Mouse (Mus musculus) MEL (cell line): ENCODE measurements around the gene Olfr1347. TPM values are rescaled to one million over a fixed set of nuclear protein-coding genes. Genes with fewer than 3 reads are reported as not detected.
A peak's percentile ranks its signal among the peaks of the same experiment; 100 is the strongest.

Source experiments
- DNase-seq: peaks from one replicate; pipeline ENCODE4 v3.0.0; 2011; ENCODE audit warnings: low read depth, low spot score
- H3K27ac ChIP-seq: 2 replicates; pipeline ENCODE4 v1.5.1; 2012; ENCODE audit warnings: low read depth, mild to moderate bottlenecking, control low read depth, low read length, moderate library complexity; ENCODE audit not compliant: control insufficient read depth
- H3K27me3 ChIP-seq, 2 experiments: fragments of 150-350 bp in 1 of 2; sonication (generic) in 1 of 2; 2 replicates each; pipeline ENCODE4 v1.6.1; 2012; ENCODE audit warnings: low read length in 2 of 2, mild to moderate bottlenecking in 2 of 2, improper control_type of control experiment in 1 of 2, moderate library complexity in 1 of 2; ENCODE audit not compliant: insufficient read depth in 2 of 2, control insufficient read depth in 1 of 2
- H3K36me3 ChIP-seq, 2 experiments: 2 replicates each; pipeline ENCODE4 v1.6.1; 2012 to 2014; ENCODE audit warnings: low read length in 2 of 2, improper control_type of control experiment in 1 of 2, inconsistent platforms in 1 of 2, mild to moderate bottlenecking in 1 of 2; ENCODE audit not compliant: insufficient read depth in 2 of 2, control insufficient read depth in 1 of 2
- H3K4me1 ChIP-seq, 2 experiments: fragments of 150-350 bp in 1 of 2; sonication (generic) in 1 of 2; 2 replicates each; pipeline ENCODE4 v1.6.1; 2012; ENCODE audit warnings: low read length in 2 of 2, improper control_type of control experiment in 1 of 2, mild to moderate bottlenecking in 1 of 2; ENCODE audit not compliant: insufficient read depth in 2 of 2, control insufficient read depth in 1 of 2
- H3K4me3 ChIP-seq, 2 experiments: fragments of 150-350 bp in 1 of 2; sonication (generic) in 1 of 2; 2 replicates each; pipeline ENCODE4 v1.5.1; 2012; ENCODE audit warnings: low read depth in 2 of 2, low read length in 2 of 2, mild to moderate bottlenecking in 2 of 2, moderate library complexity in 2 of 2, control low read depth in 1 of 2, improper control_type of control experiment in 1 of 2; ENCODE audit not compliant: control insufficient read depth in 1 of 2, insufficient read depth in 1 of 2
- H3K79me2 ChIP-seq: 2 replicates; pipeline ENCODE4 v1.6.1; 2012; ENCODE audit warnings: mild to moderate bottlenecking, low read length, moderate library complexity; ENCODE audit not compliant: control insufficient read depth, poor library complexity, insufficient read depth
- H3K9ac ChIP-seq: 2 replicates; pipeline ENCODE4 v1.6.1; 2012; ENCODE audit warnings: low read depth, mild to moderate bottlenecking, control low read depth, low read length, moderate library complexity; ENCODE audit not compliant: control insufficient read depth, poor library complexity, severe bottlenecking
- H3K9me3 ChIP-seq: fragments of 150-350 bp; sonication (generic); replicated peaks from 2 replicates; pipeline ENCODE4 v1.6.1; 2012; ENCODE audit warnings: mild to moderate bottlenecking, low read length, improper control_type of control experiment, moderate library complexity; ENCODE audit not compliant: insufficient read depth
- BHLHE40 ChIP-seq: IDR thresholded peaks from 2 replicates; pipeline ENCODE4 v1.6.1; 2012; ENCODE audit warnings: low read depth, mild to moderate bottlenecking, inconsistent platforms, low read length, improper control_type of control experiment, borderline replicate concordance
- CHD1 ChIP-seq: IDR thresholded peaks from 2 replicates; pipeline ENCODE4 v1.6.1; 2012; ENCODE audit warnings: low read depth, mild to moderate bottlenecking, inconsistent platforms, low read length, improper control_type of control experiment
- EP300 ChIP-seq, 2 experiments: IDR thresholded peaks; 2 replicates each; pipeline ENCODE4 v1.6.1; 2011; ENCODE audit warnings: improper control_type of control experiment in 2 of 2, low read length in 2 of 2, low read depth in 1 of 2, mild to moderate bottlenecking in 1 of 2
- ETS1 ChIP-seq: IDR thresholded peaks from 2 replicates; pipeline ENCODE4 v1.6.1; 2012; ENCODE audit warnings: low read depth, mild to moderate bottlenecking, inconsistent platforms, low read length, improper control_type of control experiment, moderate library complexity
- GABPA ChIP-seq: IDR thresholded peaks from 2 replicates; pipeline ENCODE4 v1.6.1; 2012; ENCODE audit warnings: low read depth, mild to moderate bottlenecking, inconsistent platforms, low read length, improper control_type of control experiment, moderate library complexity
- GATA1 ChIP-seq: IDR thresholded peaks from 2 replicates; pipeline ENCODE4 v1.6.1; 2011; ENCODE audit warnings: low read depth, low read length, improper control_type of control experiment
- HCFC1 ChIP-seq: IDR thresholded peaks from 2 replicates; pipeline ENCODE4 v1.6.1; 2012; ENCODE audit warnings: low read depth, mild to moderate bottlenecking, inconsistent platforms, low read length, improper control_type of control experiment, moderate library complexity
- JUND ChIP-seq: IDR thresholded peaks from 2 replicates; pipeline ENCODE4 v1.6.1; 2011; ENCODE audit warnings: low read depth, mild to moderate bottlenecking, improper control_type of control experiment, low read length
- KAT2A ChIP-seq: conservative IDR thresholded peaks from 2 replicates; pipeline ENCODE4 v1.6.1; 2012; ENCODE audit warnings: low read depth, low read length, improper control_type of control experiment, inconsistent platforms
- MEF2A ChIP-seq: IDR thresholded peaks from 2 replicates; pipeline ENCODE4 v1.6.1; 2014; ENCODE audit warnings: low read depth, mild to moderate bottlenecking, inconsistent platforms, low read length, improper control_type of control experiment; ENCODE audit not compliant: poor library complexity, insufficient replicate concordance, severe bottlenecking; ENCODE audit errors: extremely low read depth
- MYC ChIP-seq: IDR thresholded peaks from 2 replicates; pipeline ENCODE4 v1.6.1; 2011; ENCODE audit warnings: low read depth, mild to moderate bottlenecking, low read length, improper control_type of control experiment, moderate library complexity
- NELFE ChIP-seq: IDR thresholded peaks from 2 replicates; pipeline ENCODE4 v1.6.1; 2011; ENCODE audit warnings: low read depth, low read length, improper control_type of control experiment
- POLR2A ChIP-seq, 2 experiments: IDR thresholded peaks; 2 replicates each; pipeline ENCODE4 v1.6.1; 2011 to 2012; ENCODE audit warnings: low read length in 2 of 2, mild to moderate bottlenecking in 2 of 2, control low read depth in 1 of 2, improper control_type of control experiment in 1 of 2, low read depth in 1 of 2, moderate library complexity in 1 of 2; ENCODE audit not compliant: control insufficient read depth in 1 of 2, insufficient read depth in 1 of 2, poor library complexity in 1 of 2
- POLR2AphosphoS2 ChIP-seq: IDR thresholded peaks from 2 replicates; pipeline ENCODE4 v1.6.1; 2011; ENCODE audit warnings: low read length, improper control_type of control experiment
- POLR2AphosphoS5 ChIP-seq: IDR thresholded peaks from 2 replicates; pipeline ENCODE4 v1.6.1; 2012; ENCODE audit warnings: low read depth, borderline replicate concordance, mild to moderate bottlenecking, inconsistent platforms, low read length, moderate library complexity, mixed read lengths
- RAD21 ChIP-seq: IDR thresholded peaks from 2 replicates; pipeline ENCODE4 v1.6.1; 2011; ENCODE audit warnings: mild to moderate bottlenecking, low read depth, low read length, improper control_type of control experiment
- RCOR1 ChIP-seq: IDR thresholded peaks from 2 replicates; pipeline ENCODE4 v1.6.1; 2012; ENCODE audit warnings: low read depth, mild to moderate bottlenecking, inconsistent platforms, low read length, improper control_type of control experiment
- SMC3 ChIP-seq: IDR thresholded peaks from 2 replicates; pipeline ENCODE4 v1.6.1; 2011; ENCODE audit warnings: low read depth, low read length, improper control_type of control experiment
- TAL1 ChIP-seq: IDR thresholded peaks from 2 replicates; pipeline ENCODE4 v1.6.1; 2012; ENCODE audit warnings: mild to moderate bottlenecking, inconsistent platforms, low read length, moderate library complexity, mixed read lengths
- ZKSCAN1 ChIP-seq: IDR thresholded peaks from 2 replicates; pipeline ENCODE4 v1.6.1; 2012; ENCODE audit warnings: low read depth, mild to moderate bottlenecking, inconsistent platforms, low read length, improper control_type of control experiment, moderate library complexity
- polyA plus RNA-seq, 2 experiments: library from polyadenylated mRNA; stranded (reverse) in 1 of 2; unstranded in 1 of 2; fragments of >175 nt in 1 of 2; fragments of >200 nt in 1 of 2; gene quantifications; 2 replicates each; pipeline versions ENCODE4 v1.2.1 to v1.2.4; 2012; ENCODE audit warnings: low replicate concordance in 2 of 2, low read depth in 1 of 2; ENCODE audit not compliant: insufficient read length in 2 of 2, insufficient read depth in 1 of 2, missing spikeins in 1 of 2
- total RNA-seq: library from RNA; depleted of rRNA; stranded (reverse); fragments of 300-350 nt; gene quantifications from 2 replicates; pipeline ENCODE4 v1.2.3, GENCODE M21; 2012

Olfr1347 gene
- total and polyA plus RNA-seq, 3 experiments, result not detected

DNA sequence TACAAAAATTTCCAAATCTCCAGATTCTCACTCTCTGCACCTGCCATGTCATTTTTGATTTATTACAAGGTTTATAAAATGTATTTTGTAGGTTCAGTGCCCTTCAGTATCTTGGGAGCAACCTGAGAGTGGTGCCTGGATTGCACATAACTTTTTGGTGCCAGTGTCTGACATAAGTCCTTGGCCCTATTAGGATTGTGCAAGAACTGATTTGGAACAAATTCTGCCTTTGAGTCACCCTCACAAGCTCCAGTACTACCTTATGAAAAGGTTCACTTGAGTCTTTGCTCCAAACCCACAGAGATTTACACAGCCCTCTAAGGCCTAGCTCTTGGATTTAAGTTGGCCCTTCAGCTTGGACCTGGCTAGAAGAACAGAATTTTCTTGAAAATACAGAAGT, 32.6 kb downstream of the Olfr1347 start, which contains the start of gene Olfr1346:
Gene Olfr1346, plus strand, starts transcription at position 151 of the 400 bp plus-strand sequence.
- DNase-seq, result no peak
- H3K4me1 ChIP-seq, result no peaks in the 10 kb centered on the region
- no peaks in the 10 kb centered on the region for H3K79me2 ChIP-seq
- no peak within 1 kb of the TSS for H3K4me3 ChIP-seq
- no peak within 1 kb of the TSS for H3K9ac ChIP-seq
- no peaks in the 10 kb centered on the region for H3K27me3 ChIP-seq
- TF ChIP-seq JUND (no peak), CHD1 (no peak), GATA1 (no peak)
- no peak within 1 kb of the TSS for H3K27ac ChIP-seq
- H3K9me3 ChIP-seq, result no peaks in the 10 kb centered on the region
- no peaks in the 10 kb centered on the region for H3K36me3 ChIP-seq

DNA sequence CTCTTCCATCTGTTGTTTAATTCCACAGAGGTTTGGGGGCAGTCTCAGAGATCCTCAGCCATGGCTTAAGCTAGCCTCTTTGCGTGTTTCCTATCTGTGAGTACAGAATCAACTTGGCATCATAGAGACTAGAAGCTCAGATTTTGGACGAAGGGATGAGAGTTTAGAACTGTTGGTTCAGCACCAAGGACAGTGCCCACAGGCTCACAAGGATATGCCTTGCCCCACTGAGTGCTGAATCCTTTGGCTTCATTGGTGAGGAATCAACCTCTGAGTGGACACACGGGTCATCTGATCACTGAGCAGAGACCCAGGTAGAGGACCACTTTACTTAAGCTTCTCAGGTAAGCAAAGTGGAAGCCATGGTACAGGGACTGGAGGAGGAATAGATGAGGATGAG, 43.2 kb downstream of the Olfr1347 start:
- H3K9ac ChIP-seq, result no peak overlapping the region
- no peak for TF ChIP-seq GABPA
- TF ChIP-seq ETS1, result no peak
- no peak for TF ChIP-seq MYC
- TF ChIP-seq TAL1, result no peak
- TF ChIP-seq POLR2A (IDR thresholded peaks at IDR 0.05; ENCODE audit: control insufficient read depth in 1 of 2, insufficient read depth in 1 of 2, low read depth in 1 of 2, low read length in 2 of 2, poor library complexity in 1 of 2), result no peak
- no peak for TF ChIP-seq RCOR1
- TF ChIP-seq HCFC1, result no peak
- no peak for TF ChIP-seq ZKSCAN1
- no peak for TF ChIP-seq BHLHE40
- TF ChIP-seq KAT2A, result no peak
- TF ChIP-seq SMC3, result no peak
- TF ChIP-seq MEF2A, result no peak
- no peak for TF ChIP-seq RAD21
- no peak for TF ChIP-seq NELFE
- no peak for TF ChIP-seq POLR2AphosphoS2
- TF ChIP-seq EP300 (IDR thresholded peaks at IDR 0.05; ENCODE audit: low read depth in 1 of 2, low read length in 2 of 2), result no peak
- TF ChIP-seq POLR2AphosphoS5, result no peak
- TF ChIP-seq, all 39 proteins: peak for 0
- Histone ChIP-seq H3K4me1 (no peaks in the 10 kb centered on the region), H3K9me3 (no peaks in the 10 kb centered on the region), H3K27me3 (no peaks in the 10 kb centered on the region), H3K4me3 (no peak overlapping the region), H3K79me2 (no peaks in the 10 kb centered on the region), H3K36me3 (no peaks in the 10 kb centered on the region), H3K27ac (no peak overlapping the region)
- peak; percentile 46 for DNase-seq
